Mouse (Mus musculus) R1 (cell line): ENCODE data around the gene Trip6.

ENCODE experiments used
- DNase-seq: peaks from one replicate; pipeline ENCODE4 v3.0.0-alpha.2; 2018; ENCODE audit warnings: low read depth, low spot score

Gene Trip6

DNA sequence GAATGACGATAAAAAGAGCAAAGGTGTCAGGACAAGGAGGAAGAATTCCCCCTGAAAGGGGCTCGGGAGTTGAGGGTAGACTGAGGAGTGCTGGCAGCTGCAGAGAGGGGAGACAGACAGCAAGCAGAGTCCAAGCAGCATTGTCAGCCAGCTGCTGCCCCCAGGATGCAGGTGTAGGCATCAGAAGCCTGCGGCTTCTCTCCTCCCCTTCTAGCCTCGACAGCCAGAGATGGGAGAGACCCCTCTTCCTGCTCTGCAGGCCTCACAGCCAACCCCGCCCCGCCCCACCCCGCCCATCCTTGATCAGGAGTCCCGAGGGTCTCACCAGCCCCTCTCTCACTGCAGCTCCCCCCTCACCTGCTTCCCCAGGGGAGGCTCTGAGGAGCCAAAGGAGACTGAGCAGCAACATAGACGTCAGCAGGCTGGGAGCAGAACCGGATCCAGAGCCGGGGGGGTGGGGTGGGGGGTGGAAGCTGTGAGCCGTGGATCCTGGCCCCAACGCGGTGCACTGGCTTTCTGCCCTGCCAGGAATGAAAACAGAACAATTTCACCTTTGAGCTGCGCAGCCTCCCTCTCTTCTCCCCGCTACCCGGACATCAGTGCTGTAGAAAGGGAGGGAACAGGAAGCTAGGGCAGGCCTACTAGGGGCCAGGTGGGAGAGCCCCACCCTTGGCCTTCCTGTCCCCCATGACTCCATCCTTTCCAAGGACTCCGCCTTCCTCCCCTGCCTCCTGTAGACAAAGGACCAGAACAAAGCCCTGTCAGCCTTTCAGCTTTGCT lies 45.9 kb downstream of the Trip6 start:
- peak; percentile 80 for DNase-seq

DNA sequence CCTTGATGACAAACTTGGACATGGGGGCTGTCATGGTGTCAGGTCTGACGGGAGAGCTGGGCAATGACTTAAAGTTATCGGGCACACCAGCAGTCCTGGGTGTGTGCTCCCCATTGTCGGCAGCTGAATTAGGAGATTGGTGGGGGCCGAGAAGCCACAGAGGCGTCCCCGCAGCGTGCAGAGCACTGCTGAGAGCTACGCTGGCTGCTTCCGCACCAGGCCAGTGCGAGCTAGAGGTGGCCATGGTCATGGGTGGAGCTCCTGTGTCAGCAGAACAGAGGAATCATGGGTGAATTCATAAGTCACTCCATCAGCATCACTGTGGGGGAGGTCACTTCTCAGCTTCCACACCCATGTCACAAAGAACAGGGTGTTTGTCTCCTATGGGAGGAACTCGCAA lies 49.4 kb downstream of the Trip6 start:
- no peak for DNase-seq

DNA sequence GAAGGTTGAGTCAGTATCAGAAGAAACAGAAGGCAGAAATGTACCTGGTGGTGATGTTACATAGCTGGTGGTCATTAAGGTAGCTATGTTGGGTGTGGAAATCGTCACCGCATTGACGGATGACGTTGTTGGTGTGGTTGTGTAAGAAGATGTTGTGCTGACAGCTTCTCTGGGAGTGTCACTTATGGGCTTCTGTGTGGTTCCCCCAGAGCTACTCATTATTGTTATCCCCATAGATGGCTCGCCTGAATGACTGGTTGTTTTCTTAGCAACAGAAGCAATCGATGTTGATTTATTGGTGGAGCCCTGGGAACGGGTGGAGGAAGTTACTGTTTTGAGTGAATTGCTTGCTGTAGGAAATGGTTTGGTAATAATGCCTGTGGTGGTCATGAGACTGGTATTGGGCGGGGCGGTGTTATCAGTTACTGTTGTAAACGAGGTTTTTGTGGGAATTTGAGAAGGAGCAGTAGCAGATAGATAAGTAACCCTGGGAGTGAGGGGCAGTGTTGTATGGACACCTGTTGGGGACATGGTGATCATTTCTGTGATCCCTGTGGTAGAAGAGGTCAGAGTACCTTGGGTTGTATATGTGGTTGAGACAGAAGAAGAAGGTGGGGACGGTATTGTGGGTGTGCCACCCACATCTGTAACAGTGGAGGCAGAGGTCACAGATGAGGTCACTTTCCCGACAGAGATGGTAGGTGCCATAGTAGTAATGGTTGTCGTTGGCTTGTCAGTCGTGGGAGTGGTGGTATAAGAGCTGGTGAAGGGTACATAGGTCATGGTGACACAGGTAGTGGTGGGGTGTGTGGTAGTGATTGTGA lies 50.1 kb downstream of the Trip6 start:
- no peak for DNase-seq
